Mouse (Mus musculus): ENCODE results near the gene Rapgef3.

Gene Rapgef3

GRCm38 (mm10) chr15:97793386-97794153, 25.8 kb upstream of the Rapgef3 start:
- no peak for DNase-seq

GRCm38 (mm10) chr15:97791126-97791700, 23.4 kb upstream of the Rapgef3 start:
- no peak for DNase-seq

- DNase-seq: peak; percentile 74
Observed at GRCm38 (mm10) chr15:97789761-97790505, 22.2 kb upstream of the Rapgef3 start.

GRCm38 (mm10) chr15:97788821-97789220, 21.0 kb upstream of the Rapgef3 start:
- DNase-seq: no peak

GRCm38 (mm10) chr15:97787799-97788667, 20.3 kb upstream of the Rapgef3 start:
- DNase-seq: no peak

GRCm38 (mm10) chr15:97787148-97787798, 19.5 kb upstream of the Rapgef3 start:
- DNase-seq: no peak

GRCm38 (mm10) chr15:97786412-97787112, 18.8 kb upstream of the Rapgef3 start:
- DNase-seq: peak; percentile 28

- DNase-seq: no peak
Observed at GRCm38 (mm10) chr15:97785731-97786411, 18.1 kb upstream of the Rapgef3 start.

- DNase-seq: no peak
Observed at GRCm38 (mm10) chr15:97784561-97785161, 16.9 kb upstream of the Rapgef3 start.

- peak; percentile 94 for DNase-seq
Observed at GRCm38 (mm10) chr15:97784092-97784559, 16.4 kb upstream of the Rapgef3 start.

- DNase-seq: peak; percentile 85
Observed at GRCm38 (mm10) chr15:97782749-97783105, 15.0 kb upstream of the Rapgef3 start.

- peak; percentile 74 for DNase-seq
Observed at GRCm38 (mm10) chr15:97781961-97782748, 14.4 kb upstream of the Rapgef3 start.

GRCm38 (mm10) chr15:97780611-97781031, 12.8 kb upstream of the Rapgef3 start:
- no peak for DNase-seq

- DNase-seq: no peak
Observed at GRCm38 (mm10) chr15:97779576-97779975, 11.8 kb upstream of the Rapgef3 start.

GRCm38 (mm10) chr15:97778311-97779098, 10.7 kb upstream of the Rapgef3 start, which contains the start of gene Slc48a1:
TSS of gene Slc48a1 (plus strand) at chr15:97778520.
- DNase-seq: no peak

GRCm38 (mm10) chr15:97776919-97777318, 9.1 kb upstream of the Rapgef3 start:
- DNase-seq: no peak

- peak; percentile 80 for DNase-seq
Observed at GRCm38 (mm10) chr15:97776514-97776913, 8.7 kb upstream of the Rapgef3 start.

- no peak for DNase-seq
Observed at GRCm38 (mm10) chr15:97773961-97774370, 6.2 kb upstream of the Rapgef3 start.

- DNase-seq: peak; percentile 61
Observed at GRCm38 (mm10) chr15:97773108-97773507, 5.3 kb upstream of the Rapgef3 start.

Data from embryo, embryonic 11 days (tissue).